Mouse (Mus musculus) spleen, adult 2 months (tissue): ENCODE measurements at regions not wholly inside any gene's neighbourhood (a gene's known extent, or its start where the extent isn't known, plus 50 kb on each side); places are given as distances from the start of the nearest gene placed in this dataset.
"Not testable (repeated sequence)": the region's sequence is repeated elsewhere in the genome, so short reads cannot be mapped to it uniquely, and the experiment has no call there.

ENCODE experiments used
- DNase-seq, 2 experiments: peaks; one replicate each; pipeline versions ENCODE4 v3.0.0 to v3.0.0-alpha.2; 2012 to 2021; ENCODE audit warnings: low spot score in 2 of 2, low read depth in 1 of 2
- H3K27ac ChIP-seq: fragments of 200-500 bp; 2 replicates; pipeline ENCODE4 v1.5.1; 2012; ENCODE audit warnings: low read length, inconsistent platforms; ENCODE audit not compliant: insufficient read depth
- H3K27me3 ChIP-seq: fragments of 200-500 bp; 2 replicates; pipeline ENCODE4 v1.6.1; 2012; ENCODE audit warnings: mild to moderate bottlenecking, moderate library complexity, low read length, inconsistent platforms; ENCODE audit not compliant: control insufficient read depth, insufficient read depth
- H3K36me3 ChIP-seq: fragments of 200-500 bp; 2 replicates; pipeline ENCODE4 v1.6.1; 2012; ENCODE audit warnings: mild to moderate bottlenecking, low read length, inconsistent platforms; ENCODE audit not compliant: control insufficient read depth, insufficient read depth
- H3K4me1 ChIP-seq: fragments of 200-500 bp; 2 replicates; pipeline ENCODE4 v1.6.1; 2011; ENCODE audit warnings: inconsistent platforms; ENCODE audit not compliant: control insufficient read depth, insufficient read depth, insufficient read length
- H3K4me3 ChIP-seq: fragments of 200-500 bp; 2 replicates; pipeline ENCODE4 v1.5.1; 2011; ENCODE audit warnings: mild to moderate bottlenecking, inconsistent platforms; ENCODE audit not compliant: insufficient read depth, insufficient read length; ENCODE audit errors: extremely low read depth
- CTCF ChIP-seq: fragments of 200-500 bp; IDR thresholded peaks from 2 replicates; pipeline ENCODE4 v1.5.1; 2011; ENCODE audit warnings: mild to moderate bottlenecking, inconsistent platforms; ENCODE audit not compliant: insufficient read depth, insufficient read length, insufficient replicate concordance; ENCODE audit errors: extremely low read depth
- POLR2A ChIP-seq: fragments of 200-500 bp; IDR thresholded peaks from 2 replicates; pipeline ENCODE4 v1.6.1; 2011; ENCODE audit warnings: low read depth, low read length, inconsistent platforms
- WGBS: fragments of 180-500 bp; shearing (Covaris S2); methylation state at CpG from one replicate; pipeline ENCODE4 v1.1.7; 2018; 5-methylcytosine and 5-hydroxymethylcytosine counted together

GRCm38 (mm10) chr11:113163941-113164340 lies 381.9 kb downstream of the Sox9 start:
- DNase-seq = no peak
- H3K36me3 ChIP-seq = no peaks in the 10 kb centered on the region
- no peaks in the 10 kb centered on the region for H3K27me3 ChIP-seq
- TF ChIP-seq CTCF = no peak
- no peak for TF ChIP-seq POLR2A
- H3K4me3 ChIP-seq = no peak overlapping the region
- no peak overlapping the region for H3K27ac ChIP-seq
- WGBS = 80% methylated on average over 3 of the region's 3 CpGs
- peaks cover 7% of the 10 kb centered on the region; the same call in 1 of the 2 replicates for H3K4me1 ChIP-seq

- DNase-seq = no peak
- TF ChIP-seq CTCF (no peak), POLR2A (no peak)
- WGBS = 81% methylated on average over 10 of the region's 10 CpGs
- H3K27ac ChIP-seq = no peak overlapping the region
- H3K4me1 ChIP-seq = peaks cover 7% of the 10 kb centered on the region; the same call in 1 of the 2 replicates
- H3K27me3 ChIP-seq = no peaks in the 10 kb centered on the region
- no peaks in the 10 kb centered on the region for H3K36me3 ChIP-seq
- H3K4me3 ChIP-seq = no peak overlapping the region
Observed at GRCm38 (mm10) chr11:113164510-113164909, 382.5 kb downstream of the Sox9 start.

- no peaks in the 10 kb centered on the region for H3K36me3 ChIP-seq
- H3K4me1 ChIP-seq = peaks cover 4% of the 10 kb centered on the region; the same call in 1 of the 2 replicates
- TF ChIP-seq POLR2A = no peak
- peak; percentile 84 for TF ChIP-seq CTCF
- no peaks in the 10 kb centered on the region for H3K27me3 ChIP-seq
- WGBS = 29% methylated on average over 23 of the region's 23 CpGs
- no peak overlapping the region for H3K4me3 ChIP-seq
- DNase-seq = peak in 1 of 2 experiments; percentile 14
- H3K27ac ChIP-seq = no peak overlapping the region
Observed at GRCm38 (mm10) chr11:113165069-113165795, 383.2 kb downstream of the Sox9 start.

- TF ChIP-seq POLR2A (no peak), CTCF (no peak)
- Histone ChIP-seq H3K4me1 (peaks cover 4% of the 10 kb centered on the region; the same call in 1 of the 2 replicates), H3K36me3 (no peaks in the 10 kb centered on the region), H3K27me3 (no peaks in the 10 kb centered on the region), H3K4me3 (no peak overlapping the region), H3K27ac (no peak overlapping the region)
- WGBS = 81% methylated on average over 4 of the region's 4 CpGs
- DNase-seq = no peak
Observed at GRCm38 (mm10) chr11:113166517-113166916, 384.5 kb downstream of the Sox9 start.

GRCm38 (mm10) chr11:113172497-113173140 lies 390.6 kb downstream of the Sox9 start:
- Histone ChIP-seq H3K27me3 (no peaks in the 10 kb centered on the region), H3K4me3 (peak overlapping the region; percentile 69), H3K36me3 (no peaks in the 10 kb centered on the region), H3K27ac (peak overlapping the region; percentile 94), H3K4me1 (no peaks in the 10 kb centered on the region; the same call in 1 of the 2 replicates)
- DNase-seq = peak; percentile 51 to 78
- 19% methylated on average over 16 of the region's 16 CpGs for WGBS
- TF ChIP-seq POLR2A = no peak
- TF ChIP-seq CTCF = peak; percentile 90

GRCm38 (mm10) chr11:113173317-113173716 lies 391.3 kb downstream of the Sox9 start:
- DNase-seq, H3K27me3 ChIP-seq, H3K36me3 ChIP-seq, H3K4me1 ChIP-seq: not testable (repeated sequence)
- peak overlapping the region; percentile 31; the same call in 1 of the 2 replicates for H3K4me3 ChIP-seq
- WGBS = 32% methylated on average over 12 of the region's 12 CpGs
- peak overlapping the region; percentile 65 for H3K27ac ChIP-seq
